Mouse (Mus musculus) thymus, adult 2 months (tissue): ENCODE measurements at regions not wholly inside any gene's neighbourhood (a gene's known extent, or its start where the extent isn't known, plus 50 kb on each side); places are given as distances from the start of the nearest gene placed in this dataset.

ENCODE experiments used
- CTCF ChIP-seq: fragments of 200-500 bp; IDR thresholded peaks from 2 replicates; pipeline ENCODE4 v1.5.1; 2012; ENCODE audit warnings: mild to moderate bottlenecking, control low read depth, low read length, moderate library complexity, borderline replicate concordance; ENCODE audit not compliant: control insufficient read depth, poor library complexity, insufficient read depth; ENCODE audit errors: extremely low read depth
- POLR2A ChIP-seq: fragments of 200-500 bp; IDR thresholded peaks from 2 replicates; pipeline ENCODE4 v1.6.1; 2012; ENCODE audit warnings: mild to moderate bottlenecking, low read length, control low read depth, moderate library complexity; ENCODE audit not compliant: control insufficient read depth, poor library complexity, insufficient read depth; ENCODE audit errors: extremely low read depth

DNA sequence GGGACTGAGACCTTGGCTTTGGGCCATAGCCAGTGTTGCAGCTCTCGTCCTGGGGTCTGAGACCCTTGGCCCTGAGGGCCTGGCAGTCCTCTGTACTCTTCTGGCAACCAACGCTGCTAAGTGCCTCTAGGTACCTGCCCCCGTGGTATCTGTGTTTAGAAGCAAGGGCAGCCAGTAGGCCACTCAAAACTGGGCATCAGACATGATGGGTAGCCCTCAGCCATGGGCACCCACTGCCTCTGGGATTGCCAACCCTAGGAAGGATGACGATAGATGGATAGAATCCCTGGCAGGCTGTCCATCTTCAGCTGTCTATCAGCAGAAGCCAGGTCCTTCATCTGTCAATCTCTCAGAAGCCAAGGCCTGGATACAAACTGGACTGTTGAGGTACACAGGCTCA, 234.9 kb downstream of the Rybp start:
- TF ChIP-seq POLR2A: no peak
- no peak for TF ChIP-seq CTCF
